Mouse (Mus musculus): ENCODE measurements around the gene Hbp1. TPM values are rescaled to one million over a fixed set of nuclear protein-coding genes. Genes with fewer than 3 reads are reported as not detected.

Hbp1 gene
- polyA plus RNA-seq, 1 experiment = 38.4 TPM

DNA sequence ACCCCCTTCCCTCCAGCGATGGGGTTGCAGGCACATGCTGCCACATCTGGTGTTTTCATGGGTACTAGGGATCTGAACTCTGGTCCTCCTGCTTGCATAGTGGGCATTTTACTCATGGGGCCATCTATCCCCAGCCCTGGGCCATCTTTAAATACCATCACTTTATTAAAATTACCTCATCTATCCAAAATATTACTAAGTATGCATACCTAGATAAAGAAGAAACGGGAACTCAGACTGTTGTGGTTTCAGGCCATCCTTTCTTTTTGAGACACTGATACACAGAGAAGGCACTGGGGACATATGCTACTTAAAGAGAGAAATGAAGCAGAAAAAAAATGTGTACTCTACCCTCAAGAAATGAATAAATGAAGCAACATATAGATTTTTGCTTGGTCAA is 36.1 kb upstream of the Hbp1 start:
- Histone ChIP-seq H3K4me1 (ENCODE audit: control insufficient read depth, insufficient read depth, insufficient read length) (peaks cover 3% of the 10 kb centered on the region; the same call in 1 of the 2 replicates), H3K27me3 (ENCODE audit: control insufficient read depth, insufficient read depth, low read length) (no peaks in the 10 kb centered on the region), H3K36me3 (ENCODE audit: control insufficient read depth, insufficient read depth, low read length) (no peaks in the 10 kb centered on the region), H3K4me3 (ENCODE audit: extremely low read depth, insufficient read depth, insufficient read length) (no peak overlapping the region), H3K27ac (ENCODE audit: insufficient read depth, low read length) (no peak overlapping the region)
- 73% methylated on average over 2 of the region's 2 CpGs for WGBS
- DNase-seq (ENCODE audit: low read depth in 1 of 2, low spot score in 2 of 2) = no peak
- TF ChIP-seq POLR2A (IDR thresholded peaks at IDR 0.05; ENCODE audit: low read depth, low read length) = no peak
- TF ChIP-seq CTCF (IDR thresholded peaks at IDR 0.05; ENCODE audit: extremely low read depth, insufficient read depth, insufficient read length, insufficient replicate concordance) = no peak

DNA sequence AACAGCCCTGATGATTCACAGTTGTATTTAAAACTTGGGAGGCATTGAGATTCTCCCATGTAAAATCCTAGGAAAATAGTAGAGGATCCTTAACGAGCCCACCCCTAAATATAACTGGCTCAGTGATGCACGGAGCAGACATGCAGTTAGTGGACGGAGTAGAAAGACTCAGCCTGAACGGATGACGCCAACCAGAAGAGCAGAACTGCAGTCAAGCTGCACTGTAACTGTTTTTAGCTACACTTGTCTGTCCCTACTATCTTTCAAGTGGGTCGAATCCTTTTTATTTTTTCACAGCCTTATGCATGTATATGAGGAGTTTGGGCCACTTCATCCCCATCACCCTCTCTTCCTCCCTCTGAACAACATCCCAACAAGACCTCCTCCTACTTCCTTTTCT is 35.4 kb upstream of the Hbp1 start:
- no peak overlapping the region for H3K27ac ChIP-seq (ENCODE audit: insufficient read depth, low read length)
- no peak for TF ChIP-seq POLR2A (IDR thresholded peaks at IDR 0.05; ENCODE audit: low read depth, low read length)
- TF ChIP-seq CTCF (IDR thresholded peaks at IDR 0.05; ENCODE audit: extremely low read depth, insufficient read depth, insufficient read length, insufficient replicate concordance) = no peak
- DNase-seq (ENCODE audit: low read depth in 1 of 2, low spot score in 2 of 2) = no peak
- no peaks in the 10 kb centered on the region for H3K36me3 ChIP-seq (ENCODE audit: control insufficient read depth, insufficient read depth, low read length)
- H3K4me3 ChIP-seq (ENCODE audit: extremely low read depth, insufficient read depth, insufficient read length) = no peak overlapping the region
- H3K27me3 ChIP-seq (ENCODE audit: control insufficient read depth, insufficient read depth, low read length) = no peaks in the 10 kb centered on the region
- 92% methylated on average over 6 of the region's 6 CpGs for WGBS
- peaks cover 3% of the 10 kb centered on the region; the same call in 1 of the 2 replicates for H3K4me1 ChIP-seq (ENCODE audit: control insufficient read depth, insufficient read depth, insufficient read length)

DNA sequence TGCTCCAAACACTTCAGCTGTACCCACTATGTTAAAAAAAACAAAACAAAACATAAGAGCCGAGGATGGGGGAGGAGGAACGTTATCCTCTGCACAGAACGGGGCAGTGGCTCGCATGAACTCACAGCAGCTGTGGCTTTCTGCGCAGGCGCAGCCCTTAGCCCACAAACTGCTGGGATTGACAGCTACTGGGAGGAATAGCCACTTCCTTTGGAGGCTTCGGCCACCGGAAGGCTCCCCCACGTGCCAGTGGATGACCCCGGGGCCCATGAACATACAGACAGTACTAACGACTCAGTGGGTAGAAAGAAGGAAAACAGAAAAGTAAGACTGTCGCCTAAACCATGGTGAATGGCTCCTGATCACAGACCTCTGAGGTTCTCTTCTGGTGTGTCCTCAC is 34.3 kb upstream of the Hbp1 start:
- Histone ChIP-seq H3K27ac (ENCODE audit: insufficient read depth, low read length) (no peak overlapping the region), H3K36me3 (ENCODE audit: control insufficient read depth, insufficient read depth, low read length) (no peaks in the 10 kb centered on the region), H3K4me1 (ENCODE audit: control insufficient read depth, insufficient read depth, insufficient read length) (peaks cover 3% of the 10 kb centered on the region; the same call in 1 of the 2 replicates), H3K4me3 (ENCODE audit: extremely low read depth, insufficient read depth, insufficient read length) (no peak overlapping the region), H3K27me3 (ENCODE audit: control insufficient read depth, insufficient read depth, low read length) (no peaks in the 10 kb centered on the region)
- TF ChIP-seq POLR2A (IDR thresholded peaks at IDR 0.05; ENCODE audit: low read depth, low read length) = no peak
- TF ChIP-seq CTCF (IDR thresholded peaks at IDR 0.05; ENCODE audit: extremely low read depth, insufficient read depth, insufficient read length, insufficient replicate concordance) = no peak
- 19% methylated on average over 12 of the region's 12 CpGs for WGBS
- DNase-seq (ENCODE audit: low read depth in 1 of 2, low spot score in 2 of 2) = no peak

DNA sequence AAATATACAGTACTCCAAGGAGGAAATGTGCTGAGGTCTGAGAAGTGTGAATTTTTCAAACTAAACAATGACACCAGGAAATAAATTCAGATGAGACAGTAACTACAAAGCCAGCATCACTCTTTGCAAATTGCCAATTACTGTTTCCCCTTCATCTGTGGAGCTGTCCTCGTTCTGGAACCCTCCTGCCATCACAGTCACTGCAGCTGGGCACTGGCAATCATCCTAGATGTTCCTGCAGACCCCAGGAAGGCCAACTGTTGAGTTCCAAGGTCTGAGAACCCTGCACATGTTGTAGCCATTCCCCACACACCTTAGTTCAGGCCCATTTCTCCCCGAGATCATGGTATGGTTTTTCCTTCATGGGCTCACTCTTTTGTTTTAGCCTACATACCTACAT is 33.9 kb upstream of the Hbp1 start:
- DNase-seq (ENCODE audit: low read depth in 1 of 2, low spot score in 2 of 2) = no peak
- Histone ChIP-seq H3K36me3 (ENCODE audit: control insufficient read depth, insufficient read depth, low read length) (no peaks in the 10 kb centered on the region), H3K4me3 (ENCODE audit: extremely low read depth, insufficient read depth, insufficient read length) (no peak overlapping the region), H3K4me1 (ENCODE audit: control insufficient read depth, insufficient read depth, insufficient read length) (peaks cover 3% of the 10 kb centered on the region; the same call in 1 of the 2 replicates), H3K27ac (ENCODE audit: insufficient read depth, low read length) (no peak overlapping the region), H3K27me3 (ENCODE audit: control insufficient read depth, insufficient read depth, low read length) (no peaks in the 10 kb centered on the region)
- TF ChIP-seq CTCF (IDR thresholded peaks at IDR 0.05; ENCODE audit: extremely low read depth, insufficient read depth, insufficient read length, insufficient replicate concordance) = no peak
- TF ChIP-seq POLR2A (IDR thresholded peaks at IDR 0.05; ENCODE audit: low read depth, low read length) = no peak
- 54% methylated on average over 2 of the region's 2 CpGs for WGBS

DNA sequence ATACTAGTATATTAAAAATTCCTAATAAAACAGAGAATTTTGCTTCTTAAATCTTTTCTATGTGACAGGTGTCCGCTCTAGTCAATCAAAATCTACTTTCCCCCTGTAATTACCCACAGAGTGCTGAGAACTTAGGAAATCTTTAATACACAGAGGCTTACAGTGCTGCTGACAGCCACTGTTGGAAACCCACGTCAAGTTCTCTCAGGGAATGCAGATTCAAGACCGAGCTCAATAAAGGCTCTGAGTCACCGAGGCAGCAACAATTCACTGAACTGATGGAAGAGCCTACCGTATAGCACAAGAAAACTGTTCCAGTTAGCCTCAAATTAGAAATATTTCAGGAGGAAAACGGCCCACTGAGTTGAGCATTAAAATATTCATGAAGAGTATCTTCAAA is 33.4 kb upstream of the Hbp1 start:
- H3K36me3 ChIP-seq (ENCODE audit: control insufficient read depth, insufficient read depth, low read length) = no peaks in the 10 kb centered on the region
- WGBS = 92% methylated on average over 6 of the region's 6 CpGs
- H3K4me1 ChIP-seq (ENCODE audit: control insufficient read depth, insufficient read depth, insufficient read length) = peaks cover 3% of the 10 kb centered on the region; the same call in 1 of the 2 replicates

DNA sequence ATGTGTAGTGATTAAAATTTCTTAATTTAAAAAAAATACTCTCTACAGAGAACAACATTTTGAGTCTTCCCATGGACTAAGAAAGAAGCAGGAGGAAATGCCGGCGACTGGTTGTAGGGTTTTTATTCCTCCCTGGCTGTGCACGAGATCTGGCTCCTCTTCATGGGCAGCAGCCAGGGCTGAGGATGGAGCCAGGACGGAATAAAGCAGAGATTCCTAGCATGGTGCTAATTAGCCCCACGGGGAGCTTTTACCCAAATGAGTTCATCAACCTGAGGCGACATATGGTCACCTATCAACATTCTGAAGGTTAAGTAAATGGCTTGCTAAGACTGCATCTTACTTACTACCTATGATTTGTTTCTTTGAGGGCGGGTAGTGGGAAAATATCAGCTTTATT is 32.9 kb upstream of the Hbp1 start:
- Histone ChIP-seq H3K4me1 (ENCODE audit: control insufficient read depth, insufficient read depth, insufficient read length) (peaks cover 3% of the 10 kb centered on the region; the same call in 1 of the 2 replicates), H3K4me3 (ENCODE audit: extremely low read depth, insufficient read depth, insufficient read length) (no peak overlapping the region), H3K36me3 (ENCODE audit: control insufficient read depth, insufficient read depth, low read length) (no peaks in the 10 kb centered on the region), H3K27ac (ENCODE audit: insufficient read depth, low read length) (no peak overlapping the region), H3K27me3 (ENCODE audit: control insufficient read depth, insufficient read depth, low read length) (no peaks in the 10 kb centered on the region)
- WGBS = 93% methylated on average over 7 of the region's 7 CpGs
- no peak for TF ChIP-seq POLR2A (IDR thresholded peaks at IDR 0.05; ENCODE audit: low read depth, low read length)
- TF ChIP-seq CTCF (IDR thresholded peaks at IDR 0.05; ENCODE audit: extremely low read depth, insufficient read depth, insufficient read length, insufficient replicate concordance) = no peak
- DNase-seq (ENCODE audit: low read depth in 1 of 2, low spot score in 2 of 2) = no peak

More for the DNA sequence above, 33.4 kb upstream of the Hbp1 start:
- Histone ChIP-seq H3K27me3 (ENCODE audit: control insufficient read depth, insufficient read depth, low read length) (no peaks in the 10 kb centered on the region), H3K27ac (ENCODE audit: insufficient read depth, low read length) (no peak overlapping the region), H3K4me3 (ENCODE audit: extremely low read depth, insufficient read depth, insufficient read length) (no peak overlapping the region)
- no peak for DNase-seq (ENCODE audit: low read depth in 1 of 2, low spot score in 2 of 2)
- TF ChIP-seq POLR2A (IDR thresholded peaks at IDR 0.05; ENCODE audit: low read depth, low read length) = no peak
- TF ChIP-seq CTCF (IDR thresholded peaks at IDR 0.05; ENCODE audit: extremely low read depth, insufficient read depth, insufficient read length, insufficient replicate concordance) = no peak

DNA sequence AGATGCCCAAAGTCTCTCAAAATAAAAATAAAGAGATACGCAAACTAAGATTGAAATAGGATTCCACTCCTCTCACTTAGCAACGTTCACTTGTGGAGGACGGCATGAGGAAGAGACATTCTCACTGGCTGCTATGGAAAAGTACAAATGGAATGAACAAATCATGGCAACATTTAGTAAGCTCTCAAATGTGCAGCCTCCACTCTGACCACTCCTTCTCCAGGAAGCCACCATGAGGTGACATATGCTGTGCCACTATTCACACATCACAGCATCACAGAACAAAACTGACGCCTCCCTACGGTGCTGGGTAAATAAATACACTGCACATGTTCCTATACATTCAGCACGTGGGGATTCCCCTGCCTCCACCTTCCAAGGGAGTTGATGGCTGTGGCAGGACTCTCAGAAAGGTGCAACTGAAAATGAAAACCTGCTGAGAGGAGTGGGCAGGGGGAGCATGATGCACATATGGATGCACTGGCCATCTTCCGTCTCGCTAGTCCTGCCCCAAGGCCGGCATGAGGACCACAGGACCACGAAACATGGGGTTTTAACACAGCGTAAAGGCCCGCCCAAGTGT is 27.4 kb upstream of the Hbp1 start:
- DNase-seq (ENCODE audit: low read depth in 1 of 2, low spot score in 2 of 2) = no peak
- no peak for TF ChIP-seq CTCF (IDR thresholded peaks at IDR 0.05; ENCODE audit: extremely low read depth, insufficient read depth, insufficient read length, insufficient replicate concordance)
- TF ChIP-seq POLR2A (IDR thresholded peaks at IDR 0.05; ENCODE audit: low read depth, low read length) = no peak
- no peak overlapping the region for H3K4me3 ChIP-seq (ENCODE audit: extremely low read depth, insufficient read depth, insufficient read length)
- 90% methylated on average over 12 of the region's 12 CpGs for WGBS
- no peaks in the 10 kb centered on the region for H3K27me3 ChIP-seq (ENCODE audit: control insufficient read depth, insufficient read depth, low read length)
- H3K27ac ChIP-seq (ENCODE audit: insufficient read depth, low read length) = no peak overlapping the region
- no peaks in the 10 kb centered on the region for H3K36me3 ChIP-seq (ENCODE audit: control insufficient read depth, insufficient read depth, low read length)
- H3K4me1 ChIP-seq (ENCODE audit: control insufficient read depth, insufficient read depth, insufficient read length) = no peaks in the 10 kb centered on the region

Measured in spleen, adult 2 months (tissue).